In genomic region chr1:85981738-85982357, GRCm38 (mm10) we compare ENCODE assay signal across 12 mouse cellular contexts. TPM values are rescaled to one million over a fixed set of nuclear protein-coding genes. Genes with fewer than 3 reads are reported as not detected.
DNase-seq lines count a peak whose midpoint lies in the region; ATAC-seq and TF ChIP-seq lines count a peak whose summit lies in the region.
"Had no signal": no experiment of that assay in that cellular context is flagged by ENCODE, and none has a peak within 500 bp of the region (broad histone marks: within the 10 kb centered on the region; RNA-seq: fewer than 3 reads in every experiment).

No protein-coding gene starts in this region.

- ATAC-seq in liver, postnatal 0 days: peak; percentile 49; the same call in 1 of the 2 replicates

- no peak overlapping the region for H3K27ac ChIP-seq in liver, postnatal 0 days (ENCODE audit: low read depth)
- H3K27ac ChIP-seq in gastrocnemius, adult 2 months: no peak overlapping the region

- WGBS in liver, postnatal 0 days (ENCODE audit: insufficient replicate concordance): 31% methylated on average over 7 of the region's 7 CpGs

- intact Hi-C loops in gastrocnemius, adult 2 months (cut with DNase I): no loop called here

- H3K9ac ChIP-seq in liver, postnatal 0 days (replicated peaks): no peak overlapping the region

- TF ChIP-seq CTCF in liver, postnatal 0 days (IDR thresholded peaks at IDR 0.05; ENCODE audit: low read depth): no peak
- no peak for TF ChIP-seq CTCF in gastrocnemius, adult 2 months (IDR thresholded peaks at IDR 0.05)

- H3K4me3 ChIP-seq in liver, postnatal 0 days (ENCODE audit: low read depth, low read length): no peak overlapping the region
- H3K4me3 ChIP-seq in gastrocnemius, adult 2 months: no peak overlapping the region

- no peaks in the 10 kb centered on the region for H3K27me3 ChIP-seq in liver, postnatal 0 days (ENCODE audit: insufficient read depth, low read length)

- peak; percentile 11 to 20 for DNase-seq in cerebellum, postnatal 14 days
- no peak for DNase-seq in cerebellum, adult 9-11 months
- DNase-seq in liver, postnatal 0 days: peak; percentile 28
- no peak for DNase-seq in liver
- DNase-seq in gastrocnemius, adult 2 months: peak; percentile 75
- DNase-seq in kidney, postnatal 4 days: peak; percentile 14 to 23
- DNase-seq in right cerebral cortex, postnatal 14 days: no peak
- no peak for DNase-seq in frontal cortex, postnatal 36 days (ENCODE audit: low spot score in 2 of 2)
- DNase-seq: cerebellum, adult 9-10 months had no signal

- TF ChIP-seq EP300 in liver, postnatal 0 days (IDR thresholded peaks at IDR 0.05; ENCODE audit: low read depth): no peak

- H3K36me3 ChIP-seq in liver, postnatal 0 days (replicated peaks; ENCODE audit: insufficient read depth, low read length): no peaks in the 10 kb centered on the region

- peaks cover 2% of the 10 kb centered on the region; the same call in 1 of the 2 replicates for H3K4me1 ChIP-seq in liver, postnatal 0 days (ENCODE audit: insufficient read depth)

- no peak overlapping the region for H3K4me2 ChIP-seq in liver, postnatal 0 days (ENCODE audit: low read depth, low read length)

- H3K9me3 ChIP-seq in liver, postnatal 0 days (ENCODE audit: low read length): no peaks in the 10 kb centered on the region

RNA-seq across cellular contexts. Expression of gene Gpr55, which starts 21.0 kb away (rescaled TPM):
- 0.12 and 0.20 TPM in 2 replicates for polyA plus RNA-seq in liver, postnatal 0 days (2015; fragmentation: Nextera tagmentation; extraction: Ambion mirVana)
- not detected for total RNA-seq in gastrocnemius, adult 2 months (2021)
- polyA plus RNA-seq: C2C12; lung, embryonic 16.5 days; stomach, embryonic 14.5 days had no signal

RNA-seq across cellular contexts. Expression of gene Spata3, which starts 34.8 kb away (rescaled TPM):
- polyA plus RNA-seq in liver, postnatal 0 days (2015; fragmentation: Nextera tagmentation; extraction: Ambion mirVana): 0.09 TPM in 2 replicates
- not detected for total RNA-seq in gastrocnemius, adult 2 months (2021)
- polyA plus RNA-seq: C2C12; lung, embryonic 16.5 days; stomach, embryonic 14.5 days had no signal

RNA-seq across cellular contexts. Expression of gene 4933407L21Rik, which starts 53.6 kb away (rescaled TPM):
- 0.11 TPM in 1 of 2 replicates, not detected in the other for polyA plus RNA-seq in liver, postnatal 0 days (2015; fragmentation: Nextera tagmentation; extraction: Ambion mirVana)
- under 1 TPM in 1 of 2 experiments, not detected in 1; 0.36 TPM for total RNA-seq in gastrocnemius, adult 2 months (2021)
- polyA plus RNA-seq: C2C12 had no signal

Comparison
In these comparisons a context has a peak if more than half of its experiments do, and no peak if none do; other contexts are left out.
1. DNase-seq: peak in cerebellum, postnatal 14 days (2 of 2), liver, postnatal 0 days (single experiment), gastrocnemius, adult 2 months (single experiment) and kidney, postnatal 4 days (2 of 2); none in cerebellum, adult 9-11 months (single experiment), liver (single experiment), right cerebral cortex, postnatal 14 days (single experiment) and frontal cortex, postnatal 36 days (0 of 2).